Mouse (Mus musculus) megakaryocyte, embryonic 14.5 days (primary cell): Measurements from ENCODE around the gene Tmem107. TPM values are rescaled to one million over a fixed set of nuclear protein-coding genes. Genes with fewer than 3 reads are reported as not detected.

Experiments
- H3K27me3 ChIP-seq: replicated peaks from 2 replicates; pipeline ENCODE3; 2012; ENCODE audit warnings: inconsistent platforms
- H3K36me3 ChIP-seq: replicated peaks from 2 replicates; pipeline ENCODE3; 2012; ENCODE audit warnings: low read length, inconsistent platforms, mixed read lengths
- H3K4me1 ChIP-seq: 2 replicates; pipeline ENCODE4 v1.6.1; 2012; ENCODE audit warnings: inconsistent platforms
- H3K4me3 ChIP-seq: replicated peaks from 2 replicates; pipeline ENCODE3; 2012; ENCODE audit warnings: moderate library complexity, mild to moderate bottlenecking, inconsistent platforms
- H3K9me3 ChIP-seq: 2 replicates; pipeline ENCODE4 v1.6.1; 2012; ENCODE audit warnings: inconsistent platforms
- FLI1 ChIP-seq: IDR thresholded peaks from 2 replicates; pipeline ENCODE4 v1.6.1; 2012; ENCODE audit warnings: low read length, inconsistent platforms, mixed read lengths
- GATA1 ChIP-seq: IDR thresholded peaks from 3 replicates; pipeline ENCODE4 v1.6.1; 2012; ENCODE audit warnings: mixed read lengths, low read length, inconsistent platforms, borderline replicate concordance
- polyA plus RNA-seq: library from polyadenylated mRNA; stranded (reverse); fragments of >175 nt; gene quantifications from 2 replicates; pipeline ENCODE4 v1.2.3, GENCODE M21; 2012; ENCODE audit warnings: low replicate concordance; ENCODE audit not compliant: insufficient read depth

Tmem107 gene
- polyA plus RNA-seq, 1 experiment, result 40.2 TPM

DNA sequence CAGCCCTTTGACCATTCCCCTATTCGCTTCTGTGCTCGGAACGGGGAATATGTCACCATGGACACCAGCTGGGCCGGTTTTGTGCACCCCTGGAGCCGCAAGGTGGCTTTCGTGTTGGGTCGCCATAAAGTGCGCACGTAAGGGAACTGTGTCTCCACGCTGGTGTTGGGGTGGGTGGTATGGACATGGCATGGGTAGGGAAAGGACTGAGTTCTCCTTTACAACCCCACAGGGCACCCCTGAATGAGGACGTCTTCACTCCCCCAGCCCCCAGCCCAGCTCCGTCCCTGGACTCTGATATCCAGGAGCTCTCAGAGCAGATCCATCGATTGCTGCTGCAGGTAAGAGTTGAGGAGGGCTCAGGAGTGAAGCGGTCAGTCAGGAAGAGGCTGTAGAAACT, 32.5 kb downstream of the Tmem107 start:
- Histone ChIP-seq H3K9me3 (no peaks in the 10 kb centered on the region), H3K4me1 (peaks cover 90% of the 10 kb centered on the region), H3K36me3 (peaks cover 81% of the 10 kb centered on the region), H3K4me3 (no peak overlapping the region), H3K27me3 (no peaks in the 10 kb centered on the region)
- TF ChIP-seq GATA1 (no peak), FLI1 (no peak)

DNA sequence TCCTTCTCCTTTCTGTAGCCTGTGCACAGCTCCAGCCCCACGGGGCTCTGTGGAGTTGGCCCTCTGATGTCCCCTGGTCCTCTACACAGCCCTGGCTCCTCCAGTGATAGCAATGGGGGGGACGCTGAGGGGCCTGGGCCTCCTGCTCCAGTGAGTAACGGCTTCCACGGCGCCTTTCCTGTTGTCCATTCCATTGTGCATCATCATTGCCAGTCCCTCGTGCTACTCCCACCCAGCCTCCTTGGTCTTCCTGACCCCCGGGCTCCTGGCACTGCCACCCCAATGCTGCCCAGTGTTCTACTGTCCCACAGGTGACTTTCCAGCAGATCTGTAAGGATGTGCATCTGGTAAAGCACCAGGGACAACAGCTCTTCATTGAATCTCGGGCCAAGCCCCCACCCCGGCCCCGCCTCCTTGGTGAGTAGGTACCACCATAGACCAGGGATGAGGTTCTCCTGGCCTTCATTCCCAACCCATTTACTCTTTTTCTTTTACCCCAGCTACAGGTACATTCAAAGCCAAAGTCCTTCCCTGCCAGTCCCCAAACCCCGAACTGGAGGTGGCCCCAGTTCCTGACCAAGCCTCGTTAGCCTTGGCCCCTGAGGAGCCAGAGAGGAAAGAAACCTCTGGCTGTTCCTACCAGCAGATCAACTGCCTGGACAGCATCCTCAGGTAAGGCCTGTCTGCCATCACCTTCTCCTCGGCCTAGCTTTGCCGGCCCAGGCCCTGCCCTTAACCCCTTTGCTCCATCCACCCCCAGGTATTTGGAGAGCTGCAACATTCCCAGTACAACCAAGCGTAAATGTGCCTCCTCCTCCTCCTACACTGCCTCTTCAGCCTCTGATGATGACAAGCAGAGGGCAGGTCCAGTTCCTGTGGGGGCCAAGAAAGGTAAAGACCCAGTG, 33.2 kb downstream of the Tmem107 start:
- Histone ChIP-seq H3K9me3 (no peaks in the 10 kb centered on the region), H3K4me3 (no peak overlapping the region), H3K27me3 (no peaks in the 10 kb centered on the region), H3K36me3 (peaks cover 88% of the 10 kb centered on the region), H3K4me1 (peaks cover 85% of the 10 kb centered on the region)
- TF ChIP-seq FLI1 (no peak), GATA1 (no peak)

DNA sequence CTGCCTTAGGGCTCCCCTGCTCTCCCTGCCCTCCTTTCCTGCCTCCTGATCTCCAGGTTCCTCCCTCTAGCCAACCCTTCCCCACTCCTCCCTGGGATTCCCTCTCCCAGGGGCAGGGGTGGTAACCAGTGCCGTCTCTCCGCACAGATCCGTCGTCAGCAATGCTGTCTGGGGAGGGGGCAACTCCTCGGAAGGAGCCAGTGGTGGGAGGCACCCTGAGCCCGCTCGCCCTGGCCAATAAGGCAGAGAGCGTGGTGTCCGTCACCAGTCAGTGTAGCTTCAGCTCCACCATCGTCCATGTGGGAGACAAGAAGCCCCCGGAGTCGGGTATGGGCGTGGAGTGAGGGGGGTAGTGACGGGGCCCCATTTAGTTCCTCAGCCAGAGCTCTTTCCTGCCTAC, 33.9 kb downstream of the Tmem107 start:
- no peaks in the 10 kb centered on the region for H3K27me3 ChIP-seq
- no peaks in the 10 kb centered on the region for H3K9me3 ChIP-seq
- peaks cover 95% of the 10 kb centered on the region for H3K36me3 ChIP-seq
- H3K4me3 ChIP-seq, result peak overlapping the region; percentile 25
- no peak for TF ChIP-seq GATA1
- TF ChIP-seq FLI1, result no peak
- peaks cover 85% of the 10 kb centered on the region for H3K4me1 ChIP-seq

DNA sequence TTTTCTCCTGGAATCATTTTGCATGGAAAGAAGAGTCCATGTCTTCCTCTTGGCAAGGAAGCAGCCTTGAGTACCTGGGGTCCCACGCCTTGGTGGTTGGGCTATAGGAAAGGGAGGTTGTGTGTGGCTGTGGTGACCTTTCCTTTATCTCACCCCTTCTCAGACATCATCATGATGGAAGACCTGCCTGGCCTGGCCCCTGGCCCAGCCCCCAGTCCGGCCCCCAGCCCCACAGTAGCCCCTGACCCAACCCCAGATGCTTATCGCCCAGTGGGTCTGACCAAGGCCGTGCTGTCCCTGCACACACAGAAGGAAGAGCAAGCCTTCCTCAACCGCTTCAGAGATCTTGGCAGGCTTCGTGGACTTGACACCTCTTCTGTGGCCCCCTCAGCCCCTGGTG, 34.6 kb downstream of the Tmem107 start:
- Histone ChIP-seq H3K27me3 (no peaks in the 10 kb centered on the region), H3K9me3 (no peaks in the 10 kb centered on the region), H3K4me1 (peaks cover 85% of the 10 kb centered on the region), H3K36me3 (peaks cover 98% of the 10 kb centered on the region), H3K4me3 (no peak overlapping the region)
- no peak for TF ChIP-seq FLI1
- TF ChIP-seq GATA1, result no peak

DNA sequence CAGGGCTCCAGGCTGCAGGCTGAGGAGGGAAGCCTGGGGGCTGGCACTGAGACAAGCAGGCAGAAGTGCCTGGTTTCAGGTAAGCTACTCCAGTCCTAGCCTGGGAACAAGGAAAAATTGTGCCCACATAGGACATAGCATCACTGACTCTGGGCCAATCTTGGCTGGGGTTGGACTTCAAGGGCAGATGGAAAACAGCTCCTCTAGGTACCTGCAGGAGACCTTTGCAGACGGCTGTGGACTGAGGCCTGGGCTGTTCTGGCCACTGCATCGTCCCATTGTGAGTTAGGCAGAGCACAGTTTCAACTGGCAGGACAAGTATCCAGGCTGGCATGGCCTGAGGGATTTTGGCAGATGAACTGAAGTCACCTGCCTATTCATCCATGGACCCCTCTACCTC, 35.2 kb downstream of the Tmem107 start:
- no peaks in the 10 kb centered on the region for H3K9me3 ChIP-seq
- no peaks in the 10 kb centered on the region for H3K27me3 ChIP-seq
- TF ChIP-seq FLI1, result no peak
- TF ChIP-seq GATA1, result no peak
- H3K4me3 ChIP-seq, result no peak overlapping the region
- H3K4me1 ChIP-seq, result peaks cover 85% of the 10 kb centered on the region
- peaks cover 93% of the 10 kb centered on the region for H3K36me3 ChIP-seq

DNA sequence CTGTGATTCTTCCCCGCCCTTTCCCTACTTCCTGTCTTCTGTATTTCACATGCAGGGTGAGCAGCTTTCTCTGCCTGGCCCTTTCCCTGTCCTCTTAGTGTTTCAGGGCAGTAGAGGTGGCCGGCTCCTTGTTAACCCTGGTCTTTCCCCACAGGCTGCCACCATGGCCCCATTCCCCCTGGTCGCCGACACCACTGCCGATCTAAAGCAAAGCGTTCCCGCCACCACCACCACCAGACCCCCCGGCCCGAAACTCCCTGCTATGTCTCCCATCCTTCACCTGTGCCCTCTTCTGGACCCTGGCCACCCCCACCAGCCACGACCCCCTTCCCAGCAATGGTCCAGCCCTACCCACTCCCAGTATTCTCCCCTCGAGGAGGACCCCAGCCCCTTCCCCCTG, 35.7 kb downstream of the Tmem107 start:
- Histone ChIP-seq H3K36me3 (peaks cover 88% of the 10 kb centered on the region), H3K9me3 (no peaks in the 10 kb centered on the region), H3K4me3 (no peak overlapping the region), H3K4me1 (peaks cover 85% of the 10 kb centered on the region), H3K27me3 (no peaks in the 10 kb centered on the region)
- TF ChIP-seq GATA1 (no peak), FLI1 (no peak)

DNA sequence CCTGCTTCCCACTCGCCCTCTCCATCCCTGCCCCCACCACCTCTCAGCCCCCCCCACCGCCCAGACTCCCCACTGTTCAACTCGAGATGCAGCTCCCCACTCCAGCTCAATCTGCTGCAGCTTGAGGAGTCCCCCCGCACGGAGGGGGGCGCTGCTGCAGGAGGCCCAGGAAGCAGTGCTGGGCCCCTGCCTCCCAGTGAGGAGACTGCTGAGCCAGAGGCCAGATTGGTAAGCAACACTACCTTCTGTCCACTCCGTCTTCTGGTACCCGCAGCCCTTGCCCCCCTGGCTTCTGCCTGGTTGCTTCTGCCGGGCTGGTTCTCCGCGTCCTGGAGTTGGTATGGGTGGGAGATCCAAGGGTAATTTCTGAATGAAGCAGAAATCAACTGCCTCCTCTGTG, 36.2 kb downstream of the Tmem107 start:
- TF ChIP-seq FLI1 (no peak), GATA1 (no peak)
- Histone ChIP-seq H3K36me3 (peaks cover 82% of the 10 kb centered on the region), H3K4me3 (no peak overlapping the region), H3K9me3 (no peaks in the 10 kb centered on the region), H3K27me3 (no peaks in the 10 kb centered on the region), H3K4me1 (peaks cover 85% of the 10 kb centered on the region)

DNA sequence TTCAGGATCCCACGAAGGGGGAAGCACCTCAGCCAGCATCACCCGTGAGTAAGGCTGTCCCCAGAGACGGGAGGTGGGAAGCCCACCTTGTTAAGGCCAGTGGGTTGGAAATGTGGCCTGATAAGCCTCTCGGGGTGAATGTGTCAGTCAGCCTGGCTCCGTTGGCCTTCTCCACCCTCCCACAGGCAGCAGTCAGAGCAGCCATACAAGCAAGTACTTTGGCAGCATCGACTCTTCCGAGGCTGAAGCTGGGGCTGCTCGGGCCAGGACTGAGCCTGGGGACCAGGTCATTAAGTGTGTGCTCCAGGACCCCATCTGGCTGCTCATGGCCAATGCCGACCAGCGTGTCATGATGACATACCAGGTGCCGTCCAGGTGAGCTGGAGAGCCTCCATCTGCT, 37.1 kb downstream of the Tmem107 start:
- peaks cover 74% of the 10 kb centered on the region for H3K36me3 ChIP-seq

DNA sequence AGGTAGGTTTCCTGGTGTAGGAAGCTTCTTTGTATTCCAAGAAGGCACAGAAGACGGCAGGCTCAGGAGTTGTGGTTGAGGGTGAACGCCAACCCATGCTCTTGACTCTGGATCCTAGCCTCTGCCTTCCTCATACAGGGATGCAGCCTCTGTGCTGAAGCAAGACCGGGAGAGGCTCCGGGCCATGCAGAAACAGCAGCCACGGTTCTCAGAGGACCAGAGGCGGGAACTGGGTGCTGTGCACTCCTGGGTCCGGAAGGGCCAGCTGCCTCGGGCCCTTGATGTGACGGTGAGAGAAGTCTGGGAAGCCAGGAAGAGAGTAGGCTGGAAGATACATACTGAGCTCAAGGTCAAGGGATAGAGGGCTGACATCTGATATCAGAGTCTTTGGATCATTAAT, 37.6 kb downstream of the Tmem107 start:
- Histone ChIP-seq H3K9me3 (no peaks in the 10 kb centered on the region), H3K4me1 (peaks cover 85% of the 10 kb centered on the region), H3K36me3 (peaks cover 68% of the 10 kb centered on the region), H3K4me3 (no peak overlapping the region), H3K27me3 (peaks cover 2% of the 10 kb centered on the region)
- TF ChIP-seq GATA1 (no peak), FLI1 (no peak)

More for the DNA sequence above, 37.1 kb downstream of the Tmem107 start:
- no peak for TF ChIP-seq GATA1
- no peak for TF ChIP-seq FLI1
- peaks cover 2% of the 10 kb centered on the region for H3K27me3 ChIP-seq
- H3K4me3 ChIP-seq, result peak overlapping the region; percentile 14
- H3K4me1 ChIP-seq, result peaks cover 85% of the 10 kb centered on the region
- no peaks in the 10 kb centered on the region for H3K9me3 ChIP-seq
